Mouse (Mus musculus) ES-Bruce4 (cell line): Measurements from ENCODE around the gene Avpr2.

ENCODE experiments used
- CTCF ChIP-seq: IDR thresholded peaks from one replicate; pipeline ENCODE4 v1.8.1; 2011; ENCODE audit warnings: low read depth, low read length
- EP300 ChIP-seq: IDR thresholded peaks from 2 replicates; pipeline ENCODE4 v1.6.1; 2011; ENCODE audit warnings: low read depth, low read length; ENCODE audit not compliant: insufficient read depth
- POLR2A ChIP-seq: IDR thresholded peaks from one replicate; pipeline ENCODE4 v1.8.1; 2011; ENCODE audit warnings: low read length; ENCODE audit not compliant: insufficient read depth

DNA sequence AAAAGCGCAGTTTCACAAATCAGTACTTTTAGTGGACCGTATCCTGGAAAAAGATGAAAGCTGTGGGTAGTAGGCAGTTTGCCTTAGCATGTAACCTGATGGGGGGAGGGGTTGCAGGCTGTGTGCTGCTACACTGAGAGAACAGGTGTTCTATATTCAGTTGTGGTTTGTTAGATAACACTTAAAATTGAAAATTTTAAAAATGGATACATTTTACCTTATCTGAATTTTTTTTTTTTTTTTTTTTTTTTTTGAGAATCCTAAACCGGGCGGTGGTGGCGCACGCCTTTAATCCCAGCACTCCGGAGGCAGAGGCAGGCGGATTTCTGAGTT, 30.6 kb downstream of the Avpr2 start:
- TF ChIP-seq CTCF, result no peak
- no peak for TF ChIP-seq POLR2A
- TF ChIP-seq EP300, result no peak
